Mouse (Mus musculus) midbrain, embryonic 10.5 days (tissue): ENCODE measurements around the gene Rmnd5b. TPM values are rescaled to one million over a fixed set of nuclear protein-coding genes. Genes with fewer than 3 reads are reported as not detected.

Experiments used
- DNase-seq: peaks from one replicate; pipeline ENCODE4 v3.0.0-alpha.2; 2017; ENCODE audit warnings: low spot score
- H3K27ac ChIP-seq: fragments of 300-500 bp; sonication (generic); replicated peaks from 2 replicates; pipeline ENCODE4 v1.5.1; 2016; ENCODE audit warnings: mild to moderate bottlenecking
- H3K27me3 ChIP-seq: fragments of 300-500 bp; sonication (generic); 2 replicates; pipeline ENCODE4 v1.6.1; 2016; ENCODE audit warnings: low read depth, mild to moderate bottlenecking; ENCODE audit not compliant: poor library complexity, severe bottlenecking
- H3K36me3 ChIP-seq: fragments of 300-500 bp; sonication (generic); 2 replicates; pipeline ENCODE4 v1.6.1; 2016; ENCODE audit warnings: mild to moderate bottlenecking, moderate library complexity
- H3K4me1 ChIP-seq: fragments of 300-500 bp; sonication (generic); 2 replicates; pipeline ENCODE4 v1.6.1; 2016
- H3K4me3 ChIP-seq: fragments of 300-500 bp; sonication (generic); 2 replicates; pipeline ENCODE4 v1.5.1; 2016; ENCODE audit warnings: mild to moderate bottlenecking, moderate library complexity
- H3K9me3 ChIP-seq: fragments of 300-500 bp; sonication (generic); replicated peaks from 2 replicates; pipeline ENCODE4 v1.6.1; 2016; ENCODE audit warnings: mild to moderate bottlenecking
- WGBS: fragments of 180-500 bp; shearing (Covaris S2); methylation state at CpG from one replicate; pipeline ENCODE4 v1.1.7; 2016; 5-methylcytosine and 5-hydroxymethylcytosine counted together
- polyA plus RNA-seq: library from polyadenylated mRNA; unstranded; fragments of >200 nt; fragmentation: Nextera tagmentation; extraction: Ambion mirVana; gene quantifications from 2 replicates; pipeline ENCODE4 v1.2.1, GENCODE M21; 2016

Rmnd5b gene
- polyA plus RNA-seq, 1 experiment from 2014 or later, result 38.6 TPM

- no peak overlapping the region for H3K27ac ChIP-seq
- no peak for DNase-seq
- H3K9me3 ChIP-seq, result no peaks in the 10 kb centered on the region
- WGBS, result 84% methylated on average over 6 of the region's 6 CpGs
- H3K4me3 ChIP-seq, result no peak overlapping the region
- H3K36me3 ChIP-seq, result no peaks in the 10 kb centered on the region
- H3K4me1 ChIP-seq, result no peaks in the 10 kb centered on the region
- H3K27me3 ChIP-seq, result no peaks in the 10 kb centered on the region
Measured at GRCm38 (mm10) chr11:51658705-51659104, 23.0 kb upstream of the Rmnd5b start.

DNA sequence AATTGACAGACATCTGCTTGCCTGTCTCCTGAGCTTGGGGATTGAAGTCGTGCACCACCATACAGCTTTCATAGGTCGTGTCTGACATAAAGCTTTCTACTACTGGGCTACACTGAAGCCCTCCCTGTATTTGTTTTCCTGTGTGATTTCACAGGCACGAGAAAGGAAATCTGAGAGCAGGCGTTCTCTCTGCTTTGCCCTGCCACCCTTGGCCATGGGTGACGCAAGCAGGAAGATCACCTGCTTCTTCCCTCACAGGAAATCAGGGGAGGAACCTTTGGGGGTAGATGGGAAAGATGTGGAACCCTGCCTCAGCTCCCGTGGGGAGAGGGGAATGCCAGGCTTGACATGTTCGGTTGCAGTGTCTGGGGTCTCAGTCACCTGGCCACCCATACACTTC is 22.6 kb upstream of the Rmnd5b start:
- Histone ChIP-seq H3K36me3 (no peaks in the 10 kb centered on the region), H3K27me3 (no peaks in the 10 kb centered on the region), H3K9me3 (no peaks in the 10 kb centered on the region), H3K27ac (no peak overlapping the region), H3K4me3 (no peak overlapping the region), H3K4me1 (no peaks in the 10 kb centered on the region)
- 77% methylated on average over 7 of the region's 7 CpGs for WGBS
- DNase-seq, result no peak

DNA sequence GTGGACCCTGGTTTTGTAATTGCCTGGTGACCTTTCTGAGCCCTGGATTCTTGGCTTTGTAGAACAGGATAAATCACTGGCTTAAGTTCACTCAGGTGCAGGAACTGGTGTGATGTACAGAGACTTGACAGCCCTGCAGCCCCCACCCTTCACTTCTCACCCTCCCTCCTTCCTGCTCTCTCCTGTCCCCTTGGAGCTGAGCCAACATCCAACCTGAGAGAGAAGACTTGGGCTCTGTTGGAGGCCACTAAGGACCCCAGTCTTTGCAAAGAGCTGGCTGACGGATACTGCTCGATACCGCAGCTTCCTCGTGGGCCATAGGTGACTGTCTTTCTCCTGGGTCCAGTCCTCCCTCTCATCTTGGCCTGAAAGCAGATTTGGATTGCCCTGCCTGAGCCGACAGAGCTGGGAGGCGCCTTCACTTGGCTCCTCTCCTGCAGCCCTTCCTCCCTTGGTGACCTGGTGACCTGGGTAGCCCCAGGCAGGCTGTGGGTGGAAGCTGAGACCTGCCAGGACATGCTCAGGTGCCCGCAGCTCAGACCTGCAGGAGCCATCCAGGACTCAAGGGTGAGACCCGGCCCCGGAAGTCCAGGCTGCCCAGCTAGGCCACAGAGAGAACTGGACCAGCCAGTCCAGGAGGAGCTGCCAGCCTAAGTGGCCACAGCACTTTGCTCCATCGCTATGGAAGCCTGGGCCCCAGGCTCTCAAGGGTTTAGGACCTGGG is 21.3 kb upstream of the Rmnd5b start:
- 83% methylated on average over 10 of the region's 10 CpGs for WGBS
- no peak for DNase-seq
- H3K4me1 ChIP-seq, result no peaks in the 10 kb centered on the region
- H3K4me3 ChIP-seq, result no peak overlapping the region
- peaks cover 5% of the 10 kb centered on the region; the same call in 1 of the 2 replicates for H3K27me3 ChIP-seq
- no peaks in the 10 kb centered on the region for H3K36me3 ChIP-seq
- H3K9me3 ChIP-seq, result no peaks in the 10 kb centered on the region
- H3K27ac ChIP-seq, result no peak overlapping the region

GRCm38 (mm10) chr11:51654891-51655290 is 19.2 kb upstream of the Rmnd5b start:
- no peaks in the 10 kb centered on the region for H3K9me3 ChIP-seq
- WGBS, result 93% methylated on average over 3 of the region's 3 CpGs
- peaks cover 14% of the 10 kb centered on the region for H3K4me1 ChIP-seq
- no peaks in the 10 kb centered on the region for H3K36me3 ChIP-seq
- H3K27me3 ChIP-seq, result peaks cover 26% of the 10 kb centered on the region
- DNase-seq, result no peak
- no peak overlapping the region for H3K4me3 ChIP-seq
- H3K27ac ChIP-seq, result no peak overlapping the region

- 92% methylated on average over 6 of the region's 6 CpGs for whole genome bisulfite sequencing
- peaks cover 36% of the 10 kb centered on the region for H3K27me3 ChIP-seq
- peaks cover 26% of the 10 kb centered on the region for H3K4me1 ChIP-seq
- DNase-seq, result no peak
- H3K36me3 ChIP-seq, result no peaks in the 10 kb centered on the region
- no peak overlapping the region for H3K27ac ChIP-seq
- H3K9me3 ChIP-seq, result no peaks in the 10 kb centered on the region
- H3K4me3 ChIP-seq, result no peak overlapping the region
Measured at GRCm38 (mm10) chr11:51653736-51654135, 18.0 kb upstream of the Rmnd5b start.

DNA sequence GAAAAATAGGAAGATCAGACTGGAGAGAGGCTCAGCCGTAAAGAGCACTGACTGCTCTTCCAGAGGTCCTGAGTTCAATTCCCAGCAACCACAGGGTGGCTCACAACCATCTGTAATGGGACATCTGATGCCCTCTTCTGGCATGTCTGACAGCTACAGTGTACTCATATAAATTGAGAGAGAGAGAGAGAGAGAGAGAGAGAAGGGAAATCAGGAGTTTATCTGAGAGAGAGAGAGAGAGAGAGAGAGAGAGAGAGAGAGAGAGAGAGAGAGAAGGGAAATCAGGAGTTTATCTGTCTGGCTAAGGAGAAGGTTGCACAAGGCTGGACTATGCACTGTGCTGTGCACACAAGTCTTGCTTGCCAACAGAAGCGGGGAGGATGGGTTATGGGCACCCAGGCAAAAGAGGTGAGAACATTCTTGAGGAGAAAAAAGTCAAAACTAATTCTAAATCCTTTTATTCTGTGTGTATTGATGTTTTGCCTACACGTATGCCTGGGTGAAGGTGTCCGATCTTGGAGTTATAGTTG is 17.3 kb upstream of the Rmnd5b start:
- Histone ChIP-seq H3K36me3 (no peaks in the 10 kb centered on the region), H3K27me3 (peaks cover 36% of the 10 kb centered on the region), H3K4me1 (peaks cover 34% of the 10 kb centered on the region), H3K9me3 (no peaks in the 10 kb centered on the region), H3K4me3 (no peak overlapping the region), H3K27ac (no peak overlapping the region)
- no peak for DNase-seq
- WGBS, result 88% methylated on average over 4 of the region's 4 CpGs

DNA sequence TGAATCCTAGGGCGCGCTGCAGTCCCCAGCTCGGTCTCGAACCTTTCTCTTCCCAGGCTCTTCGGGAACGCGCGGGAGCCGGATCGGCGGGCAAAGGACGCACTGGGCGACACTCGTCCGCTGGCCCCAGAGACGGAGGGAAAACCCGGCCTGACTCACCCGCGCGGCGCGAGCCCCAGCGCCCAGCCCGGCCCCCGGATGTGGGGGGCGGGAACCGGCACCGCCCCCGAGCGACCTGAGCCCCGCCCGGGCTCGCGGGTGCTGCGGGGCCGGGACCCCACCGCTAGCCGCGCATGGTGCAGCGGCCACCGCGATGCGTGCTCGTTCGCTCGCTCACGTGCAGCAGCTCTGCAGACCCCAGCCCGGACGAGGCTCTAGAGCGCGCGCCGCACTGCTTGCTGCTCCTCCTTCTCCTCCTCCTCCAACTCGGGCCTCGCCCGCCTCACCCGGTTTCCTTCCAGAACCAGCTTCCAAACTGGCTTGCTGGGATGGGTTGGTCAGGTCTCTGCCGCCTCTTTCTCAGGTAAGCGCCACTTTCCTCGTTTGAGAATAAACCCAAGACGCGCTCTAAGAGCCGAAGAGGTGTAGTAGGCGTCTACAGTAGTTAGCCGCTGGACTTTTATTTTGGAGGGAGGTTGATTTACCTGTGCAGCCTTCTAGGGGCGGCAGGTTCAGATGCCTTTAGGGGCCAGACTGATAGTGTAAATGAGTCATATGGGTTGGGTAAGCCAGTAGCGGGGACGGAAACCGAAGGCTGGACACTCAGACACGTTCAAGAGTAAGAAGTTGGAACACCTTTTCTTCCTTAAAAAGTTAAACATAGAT is 15.2 kb upstream of the Rmnd5b start, which contains the start of the genes N4bp3 and D930048N14Rik:
Gene N4bp3, minus strand, starts transcription at position 152 of the 825 bp plus-strand sequence.
Gene D930048N14Rik, plus strand, starts transcription at position 264 of the 825 bp plus-strand sequence.
- Histone ChIP-seq H3K4me1 (peaks cover 49% of the 10 kb centered on the region), H3K27me3 (peaks cover 36% of the 10 kb centered on the region), H3K9me3 (no peaks in the 10 kb centered on the region), H3K36me3 (peaks cover 3% of the 10 kb centered on the region), H3K4me3 (peak within 1 kb of the TSS; percentile 72), H3K27ac (peak within 1 kb of the TSS; percentile 88)
- WGBS, result under 1% methylated on average over 70 of the region's 70 CpGs
- DNase-seq, result peak; percentile 77

DNA sequence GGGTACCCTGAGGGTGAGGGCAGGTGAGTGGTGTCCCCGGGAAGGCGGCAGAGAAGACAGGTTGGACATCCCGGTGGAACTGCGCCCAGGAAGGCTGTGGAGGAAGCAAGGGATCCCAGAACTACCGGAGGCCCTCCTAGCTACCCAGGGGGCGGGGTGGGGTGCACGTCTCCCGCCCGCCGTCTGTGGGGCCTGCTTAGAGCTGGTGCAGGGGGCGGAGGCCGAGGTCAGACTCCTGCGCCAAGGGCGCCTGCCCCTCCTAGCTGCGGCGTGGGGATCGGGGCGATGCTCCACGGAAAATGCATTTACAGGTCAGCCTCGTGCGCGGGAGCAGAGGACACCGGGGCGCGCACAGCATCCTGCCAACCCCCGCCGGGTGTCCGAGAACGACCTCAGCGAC is 14.6 kb upstream of the Rmnd5b start:
- H3K4me3 ChIP-seq, result peak overlapping the region; percentile 72
- peaks cover 10% of the 10 kb centered on the region for H3K36me3 ChIP-seq
- under 1% methylated on average over 30 of the region's 30 CpGs for WGBS
- peak overlapping the region; percentile 88 for H3K27ac ChIP-seq
- no peak for DNase-seq
- H3K27me3 ChIP-seq, result peaks cover 36% of the 10 kb centered on the region
- no peaks in the 10 kb centered on the region for H3K9me3 ChIP-seq
- peaks cover 49% of the 10 kb centered on the region for H3K4me1 ChIP-seq

GRCm38 (mm10) chr11:51649889-51650199 is 14.1 kb upstream of the Rmnd5b start:
- Histone ChIP-seq H3K4me3 (peak overlapping the region; percentile 72), H3K36me3 (peaks cover 14% of the 10 kb centered on the region), H3K27ac (peak overlapping the region; percentile 88), H3K9me3 (no peaks in the 10 kb centered on the region), H3K4me1 (peaks cover 49% of the 10 kb centered on the region), H3K27me3 (peaks cover 36% of the 10 kb centered on the region)
- DNase-seq, result peak; percentile 46
- WGBS, result 3% methylated on average over 7 of the region's 7 CpGs

GRCm38 (mm10) chr11:51649111-51649888 is 13.6 kb upstream of the Rmnd5b start:
- DNase-seq, result no peak
- WGBS, result 14% methylated on average over 11 of the region's 11 CpGs
- Histone ChIP-seq H3K36me3 (peaks cover 19% of the 10 kb centered on the region), H3K27ac (peak overlapping the region; percentile 88), H3K4me1 (peaks cover 49% of the 10 kb centered on the region), H3K4me3 (peak overlapping the region; percentile 72), H3K27me3 (peaks cover 39% of the 10 kb centered on the region), H3K9me3 (no peaks in the 10 kb centered on the region)

DNA sequence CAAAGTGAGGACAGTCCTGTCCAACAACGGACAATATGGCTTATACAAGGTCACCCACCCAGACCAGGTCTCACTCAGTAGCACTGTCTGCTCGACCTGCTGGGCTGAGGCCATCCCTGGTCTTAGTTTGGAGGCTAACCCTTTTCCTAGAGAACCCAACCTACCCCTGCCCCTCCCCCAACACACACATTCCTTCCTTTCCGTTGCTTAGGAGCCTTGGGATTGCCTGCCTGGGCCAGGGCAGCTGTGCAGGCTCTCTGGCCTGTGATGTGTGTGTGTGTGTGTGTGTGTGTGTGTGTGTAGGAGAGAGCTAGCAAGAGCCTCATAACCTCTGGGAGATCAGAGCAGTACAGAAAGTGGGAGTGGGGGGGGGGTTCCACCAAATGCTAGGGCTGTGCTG is 12.9 kb upstream of the Rmnd5b start:
- Histone ChIP-seq H3K4me3 (peak overlapping the region; percentile 72), H3K9me3 (no peaks in the 10 kb centered on the region), H3K27me3 (peaks cover 47% of the 10 kb centered on the region), H3K4me1 (peaks cover 56% of the 10 kb centered on the region), H3K27ac (peak overlapping the region; percentile 88), H3K36me3 (peaks cover 27% of the 10 kb centered on the region)
- 5% methylated on average over 3 of the region's 3 CpGs for WGBS
- DNase-seq, result peak; percentile 89
